15 mouse cellular contexts compared by ENCODE assay signal in genomic region chr6:116712062-116712461, GRCm38 (mm10). TPM values are rescaled to one million over a fixed set of nuclear protein-coding genes. Genes with fewer than 3 reads are reported as not detected.
DNase-seq lines count a peak whose midpoint lies in the region; ATAC-seq and TF ChIP-seq lines count a peak whose summit lies in the region.
"Had no signal": no experiment of that assay in that cellular context is flagged by ENCODE, and none has a peak within 500 bp of the region (broad histone marks: within the 10 kb centered on the region; RNA-seq: fewer than 3 reads in every experiment).

No protein-coding gene starts in this region.

- 0 out of 2 replicates have a peak, but pooled peaks have one; percentile 24 for TF ChIP-seq CTCF in kidney, adult 2 months (conservative IDR thresholded peaks at IDR 0.05; ENCODE audit: insufficient read depth, insufficient read length, low read depth, low read length)
- peak; percentile 32; the same call in 1 of the 2 replicates for TF ChIP-seq CTCF in midbrain, postnatal 0 days (IDR thresholded peaks at IDR 0.05)

- no peak for ATAC-seq in kidney, embryonic 14.5 days (ENCODE audit: low FRiP score, low TSS enrichment)
- no peak for ATAC-seq in midbrain, postnatal 0 days (ENCODE audit: low FRiP score)
- no peak for ATAC-seq in midbrain, embryonic 15.5 days (replicated peaks)
- ATAC-seq in granulocyte monocyte progenitor cell, adult 5-6 weeks (replicated peaks; ENCODE audit: poor library complexity, severe bottlenecking): peak; percentile 90
- ATAC-seq in hindbrain, embryonic 11.5 days (ENCODE audit: low FRiP score): no peak
- ATAC-seq: intestine, embryonic 16.5 days had no signal

- TF ChIP-seq POLR2A in kidney, adult 2 months (IDR thresholded peaks at IDR 0.05; ENCODE audit: low read depth, low read length): no peak

- H3K9me3 ChIP-seq in kidney, embryonic 14.5 days (ENCODE audit: control insufficient read depth, low read length): no peaks in the 10 kb centered on the region
- no peaks in the 10 kb centered on the region for H3K9me3 ChIP-seq in midbrain, postnatal 0 days (ENCODE audit: low read length)
- no peaks in the 10 kb centered on the region for H3K9me3 ChIP-seq in midbrain, embryonic 15.5 days
- H3K9me3 ChIP-seq in hindbrain, embryonic 11.5 days (ENCODE audit: control insufficient read depth, low read length): no peaks in the 10 kb centered on the region
- H3K9me3 ChIP-seq: limb, embryonic 12.5 days; megakaryocyte, embryonic 14.5 days had no signal

- no peaks in the 10 kb centered on the region for H3K27me3 ChIP-seq in kidney, adult 2 months (replicated peaks; ENCODE audit: control insufficient read depth, insufficient read depth, low read length)
- no peaks in the 10 kb centered on the region for H3K27me3 ChIP-seq in kidney, embryonic 14.5 days (ENCODE audit: control insufficient read depth, insufficient read depth, low read length)
- H3K27me3 ChIP-seq in midbrain, postnatal 0 days (ENCODE audit: insufficient read depth, low read length): no peaks in the 10 kb centered on the region
- no peaks in the 10 kb centered on the region for H3K27me3 ChIP-seq in midbrain, embryonic 15.5 days (replicated peaks)
- H3K27me3 ChIP-seq in hindbrain, embryonic 11.5 days (ENCODE audit: control insufficient read depth, insufficient read depth, low read length): no peaks in the 10 kb centered on the region
- H3K27me3 ChIP-seq: limb, embryonic 12.5 days had no signal

- H3K4me2 ChIP-seq in kidney, embryonic 14.5 days (replicated peaks; ENCODE audit: low read depth, low read length): no peak overlapping the region
- no peak overlapping the region for H3K4me2 ChIP-seq in midbrain, postnatal 0 days (ENCODE audit: low read depth, low read length, poor library complexity, severe bottlenecking)
- H3K4me2 ChIP-seq in midbrain, embryonic 15.5 days: no peak overlapping the region
- no peak overlapping the region for H3K4me2 ChIP-seq in hindbrain, embryonic 11.5 days (replicated peaks; ENCODE audit: low read depth, low read length)
- H3K4me2 ChIP-seq: limb, embryonic 12.5 days had no signal

- peak overlapping the region; percentile 80 for H3K27ac ChIP-seq in kidney, adult 2 months (ENCODE audit: insufficient read depth, low read depth, low read length)
- H3K27ac ChIP-seq in kidney, embryonic 14.5 days (ENCODE audit: low read depth, low read length): no peak overlapping the region
- no peak overlapping the region for H3K27ac ChIP-seq in midbrain, postnatal 0 days (ENCODE audit: low read depth, low read length)
- H3K27ac ChIP-seq in midbrain, embryonic 15.5 days: no peak overlapping the region
- no peak overlapping the region for H3K27ac ChIP-seq in hindbrain, embryonic 11.5 days (ENCODE audit: low read depth, low read length)
- H3K27ac ChIP-seq: limb, embryonic 12.5 days had no signal

- H3K9ac ChIP-seq in kidney, embryonic 14.5 days (ENCODE audit: low read depth, low read length): no peak overlapping the region
- no peak overlapping the region for H3K9ac ChIP-seq in midbrain, postnatal 0 days (replicated peaks; ENCODE audit: low read length, poor library complexity, severe bottlenecking)
- H3K9ac ChIP-seq in midbrain, embryonic 15.5 days: no peak overlapping the region
- H3K9ac ChIP-seq in hindbrain, embryonic 11.5 days (ENCODE audit: low read depth, low read length): no peak overlapping the region
- H3K9ac ChIP-seq: limb, embryonic 12.5 days had no signal

- DNase-seq in kidney, adult 2 months: peak; percentile 32
- no peak for DNase-seq in midbrain, postnatal 0 days (ENCODE audit: low spot score)
- no peak for DNase-seq in hindbrain, embryonic 11.5 days (ENCODE audit: low spot score)
- no peak for DNase-seq in right cerebral cortex, postnatal 4 days
- DNase-seq: cerebellum, adult 18-20 months; heart, postnatal 4 days; lung, adult 2 months; spleen, adult 18-20 months; thymus, postnatal 36 days had no signal

- no peak overlapping the region for H3K4me3 ChIP-seq in kidney, adult 2 months (ENCODE audit: insufficient read depth, low read depth, low read length)
- H3K4me3 ChIP-seq in kidney, embryonic 14.5 days (ENCODE audit: low read length): no peak overlapping the region
- H3K4me3 ChIP-seq in midbrain, postnatal 0 days (ENCODE audit: low read depth, low read length): no peak overlapping the region
- H3K4me3 ChIP-seq in midbrain, embryonic 15.5 days: no peak overlapping the region
- H3K4me3 ChIP-seq in hindbrain, embryonic 11.5 days (ENCODE audit: low read depth, low read length): no peak overlapping the region
- H3K4me3 ChIP-seq: limb, embryonic 12.5 days; megakaryocyte, embryonic 14.5 days had no signal

- H3K36me3 ChIP-seq in kidney, adult 2 months (ENCODE audit: control insufficient read depth, insufficient read depth, low read length): no peaks in the 10 kb centered on the region
- H3K36me3 ChIP-seq in kidney, embryonic 14.5 days (ENCODE audit: control insufficient read depth, insufficient read depth, low read length): no peaks in the 10 kb centered on the region
- H3K36me3 ChIP-seq in midbrain, postnatal 0 days (ENCODE audit: insufficient read depth, low read length): no peaks in the 10 kb centered on the region
- no peaks in the 10 kb centered on the region for H3K36me3 ChIP-seq in midbrain, embryonic 15.5 days (replicated peaks)
- no peaks in the 10 kb centered on the region for H3K36me3 ChIP-seq in hindbrain, embryonic 11.5 days (ENCODE audit: control insufficient read depth, insufficient read depth, low read length)
- H3K36me3 ChIP-seq: limb, embryonic 12.5 days had no signal

- peaks cover 3% of the 10 kb centered on the region; the same call in 1 of the 2 replicates for H3K4me1 ChIP-seq in kidney, adult 2 months (ENCODE audit: control insufficient read depth, insufficient read depth, low read length)
- no peaks in the 10 kb centered on the region for H3K4me1 ChIP-seq in kidney, embryonic 14.5 days (ENCODE audit: control insufficient read depth, insufficient read depth, low read length)
- H3K4me1 ChIP-seq in midbrain, postnatal 0 days (ENCODE audit: insufficient read depth, low read length): no peaks in the 10 kb centered on the region
- H3K4me1 ChIP-seq in midbrain, embryonic 15.5 days: no peaks in the 10 kb centered on the region
- no peaks in the 10 kb centered on the region for H3K4me1 ChIP-seq in hindbrain, embryonic 11.5 days (replicated peaks; ENCODE audit: control insufficient read depth, insufficient read depth, low read length)
- H3K4me1 ChIP-seq: megakaryocyte, embryonic 14.5 days had no signal

- 15% methylated on average over 5 of the region's 5 CpGs for WGBS in kidney, adult 2 months
- 12% methylated on average over 5 of the region's 5 CpGs for WGBS in kidney, embryonic 14.5 days
- 43% methylated on average over 5 of the region's 5 CpGs for WGBS in midbrain, postnatal 0 days
- WGBS in midbrain, embryonic 15.5 days: 41% methylated on average over 5 of the region's 5 CpGs
- 30% methylated on average over 5 of the region's 5 CpGs for WGBS in hindbrain, embryonic 11.5 days

RNA-seq across cellular contexts. Expression of gene Tmem72, which starts 4.7 kb away (rescaled TPM):
- 13.4 and 19.2 TPM in 2 replicates for polyA plus RNA-seq in kidney, adult 2 months (2012; rRNA removed)
- polyA plus RNA-seq in kidney, embryonic 14.5 days (2014; fragmentation: Nextera tagmentation; extraction: Ambion mirVana): 1.4 and 1.8 TPM in 2 replicates
- total RNA-seq in midbrain, postnatal 0 days (2014; rRNA removed): 0.19 and 1.4 TPM in 2 replicates
- polyA plus RNA-seq in midbrain, postnatal 0 days (2015; fragmentation: Nextera tagmentation; extraction: Ambion mirVana): 0.02 and 0.14 TPM in 2 replicates
- polyA plus RNA-seq in midbrain, embryonic 15.5 days (2015; fragmentation: Nextera tagmentation; extraction: Ambion mirVana): 0.47 and 0.70 TPM in 2 replicates
- total RNA-seq in granulocyte monocyte progenitor cell, adult 5-6 weeks (2014; fragmentation: Nextera tagmentation): 0.11 and 0.24 TPM in 2 replicates
- total RNA-seq in granulocyte monocyte progenitor cell, adult 5-6 weeks (2017): under 0.01 and 0.04 TPM in 2 replicates
- polyA plus RNA-seq in hindbrain, embryonic 11.5 days (2014; fragmentation: Nextera tagmentation; extraction: Ambion mirVana): 0.07 and 0.12 TPM in 2 replicates

RNA-seq across cellular contexts. Expression of gene Rassf4, which starts 38.3 kb away (rescaled TPM):
- polyA plus RNA-seq in kidney, adult 2 months (2012; rRNA removed): 3.3 and 4.1 TPM in 2 replicates
- polyA plus RNA-seq in kidney, embryonic 14.5 days (2014; fragmentation: Nextera tagmentation; extraction: Ambion mirVana): 5.4 and 7.8 TPM in 2 replicates
- total RNA-seq in midbrain, postnatal 0 days (2014; rRNA removed): 6.7 and 7.0 TPM in 2 replicates
- polyA plus RNA-seq in midbrain, postnatal 0 days (2015; fragmentation: Nextera tagmentation; extraction: Ambion mirVana): 8.1 and 10.4 TPM in 2 replicates
- polyA plus RNA-seq in midbrain, embryonic 15.5 days (2015; fragmentation: Nextera tagmentation; extraction: Ambion mirVana): 10.4 and 10.6 TPM in 2 replicates
- 78.9 and 79.9 TPM in 2 replicates for total RNA-seq in granulocyte monocyte progenitor cell, adult 5-6 weeks (2014; fragmentation: Nextera tagmentation)
- total RNA-seq in granulocyte monocyte progenitor cell, adult 5-6 weeks (2017): 41.0 and 46.8 TPM in 2 replicates
- 60.7 and 78.3 TPM in 2 replicates for polyA plus RNA-seq in hindbrain, embryonic 11.5 days (2014; fragmentation: Nextera tagmentation; extraction: Ambion mirVana)
